Mouse (Mus musculus): ENCODE data around the gene Ddc. TPM values are rescaled to one million over a fixed set of nuclear protein-coding genes. Genes with fewer than 3 reads are reported as not detected.

Ddc gene
- total and polyA plus RNA-seq, 3 experiments, result 0.17 to 0.33 TPM; not detected in 1

GRCm38 (mm10) chr11:11768057-11768456 lies 129.9 kb downstream of the Ddc start:
- H3K79me2 ChIP-seq (replicated peaks; ENCODE audit: control insufficient read depth, extremely low read depth, insufficient read depth, poor library complexity, severe bottlenecking), result peaks cover 12% of the 10 kb centered on the region
- H3K27me3 ChIP-seq (replicated peaks), result no peaks in the 10 kb centered on the region
- H3K4me1 ChIP-seq (ENCODE audit: control insufficient read depth in 1 of 2, insufficient read depth in 2 of 2), result peaks cover 38 to 93% of the 10 kb centered on the region in 2 experiments
- peaks cover 1% of the 10 kb centered on the region for H3K9me3 ChIP-seq (replicated peaks; ENCODE audit: low read length)
- no peak overlapping the region for H3K9ac ChIP-seq (ENCODE audit: insufficient read depth, low read depth)
- in situ Hi-C loops (cut with MboI; ENCODE audit: low pct_ligation_motif_present, low pct_unique_long_range_greater_than_20kb, low sequenced_read_pairs) (no loop called here), dilution Hi-C loops (cut with MboI; ENCODE audit: extremely low pct_ligation_motif_present, extremely low pct_unique_long_range_greater_than_20kb, low sequenced_read_pairs) (no loop called here)
- peaks cover 40 to 74% of the 10 kb centered on the region in 2 experiments for H3K36me3 ChIP-seq (replicated peaks in 1 of 2; ENCODE audit: control insufficient read depth in 1 of 2, insufficient read depth in 1 of 2, low read length in 1 of 2)
- no peak overlapping the region for H3K4me2 ChIP-seq (ENCODE audit: insufficient read depth, low read depth, poor library complexity, severe bottlenecking)
- TF ChIP-seq USF2 (conservative IDR thresholded peaks at IDR 0.05; ENCODE audit: low read depth, low read length) (no peak), EP300 (IDR thresholded peaks at IDR 0.05; ENCODE audit: low read length) (0 out of 2 replicates have a peak, but pooled peaks have one; percentile 25), MYC (IDR thresholded peaks at IDR 0.05; ENCODE audit: low read depth, low read length) (no peak), SMC3 (IDR thresholded peaks at IDR 0.05; ENCODE audit: low read depth, low read length) (no peak), E2F4 (IDR thresholded peaks at IDR 0.05; ENCODE audit: insufficient replicate concordance, low read depth, low read length) (no peak), RCOR1 (conservative IDR thresholded peaks at IDR 0.05; ENCODE audit: low read depth, low read length) (no peak), MAZ (IDR thresholded peaks at IDR 0.05; ENCODE audit: low read depth, low read length) (no peak), ELF1 (IDR thresholded peaks at IDR 0.05; ENCODE audit: low read depth, low read length) (peak; percentile 64), USF1 (IDR thresholded peaks at IDR 0.05; ENCODE audit: low read depth, low read length) (no peak)
- H3K4me3 ChIP-seq (replicated peaks in 1 of 3; ENCODE audit: low read depth in 2 of 3, low read length in 2 of 3, poor library complexity in 1 of 3), result no peak overlapping the region
- no peak for DNase-seq (ENCODE audit: extremely low read depth)
- peak overlapping the region; percentile 2; the same call in 1 of the 2 replicates for H3K27ac ChIP-seq (ENCODE audit: insufficient read depth, low read depth)

- H3K79me2 ChIP-seq (replicated peaks; ENCODE audit: control insufficient read depth, extremely low read depth, insufficient read depth, poor library complexity, severe bottlenecking), result peaks cover 12% of the 10 kb centered on the region
- H3K4me1 ChIP-seq (ENCODE audit: control insufficient read depth in 1 of 2, insufficient read depth in 2 of 2), result peaks cover 36 to 91% of the 10 kb centered on the region in 2 experiments
- H3K4me3 ChIP-seq (replicated peaks in 1 of 3; ENCODE audit: low read depth in 2 of 3, low read length in 2 of 3, poor library complexity in 1 of 3), result no peak overlapping the region
- dilution Hi-C loops (cut with MboI; ENCODE audit: extremely low pct_ligation_motif_present, extremely low pct_unique_long_range_greater_than_20kb, low sequenced_read_pairs), result no loop called here
- no peak for TF ChIP-seq MAX (IDR thresholded peaks at IDR 0.05; ENCODE audit: low read length)
- TF ChIP-seq SMC3 (IDR thresholded peaks at IDR 0.05; ENCODE audit: low read depth, low read length), result no peak
- TF ChIP-seq USF2 (conservative IDR thresholded peaks at IDR 0.05; ENCODE audit: low read depth, low read length), result no peak
- no peak for TF ChIP-seq CHD1 (IDR thresholded peaks at IDR 0.05; ENCODE audit: low read depth, low read length)
- no peak for TF ChIP-seq ELF1 (IDR thresholded peaks at IDR 0.05; ENCODE audit: low read depth, low read length)
- TF ChIP-seq RCOR1 (conservative IDR thresholded peaks at IDR 0.05; ENCODE audit: low read depth, low read length), result no peak
- TF ChIP-seq JUN (IDR thresholded peaks at IDR 0.05; ENCODE audit: insufficient read depth, low read depth, low read length), result no peak
- TF ChIP-seq NRF1 (IDR thresholded peaks at IDR 0.05; ENCODE audit: low read depth, low read length), result no peak
- no peak for TF ChIP-seq TCF12 (IDR thresholded peaks at IDR 0.05; ENCODE audit: low read depth, low read length)
- TF ChIP-seq ZKSCAN1 (IDR thresholded peaks at IDR 0.05; ENCODE audit: borderline replicate concordance, low read depth, low read length), result no peak
- no peak for TF ChIP-seq ZNF384 (IDR thresholded peaks at IDR 0.05; ENCODE audit: low read depth, low read length)
- no peak for TF ChIP-seq UBTF (IDR thresholded peaks at IDR 0.05; ENCODE audit: low read depth, low read length)
- no peak for TF ChIP-seq NELFE (IDR thresholded peaks at IDR 0.05; ENCODE audit: low read depth, low read length)
- TF ChIP-seq CTCF (conservative IDR thresholded peaks at IDR 0.05 in 1 of 2, IDR thresholded peaks at IDR 0.05 in 1 of 2; ENCODE audit: low read depth in 2 of 2, low read length in 2 of 2), result no peak
- no peak for TF ChIP-seq ZMIZ1 (IDR thresholded peaks at IDR 0.05; ENCODE audit: low read depth, low read length)
- TF ChIP-seq GABPA (IDR thresholded peaks at IDR 0.05; ENCODE audit: insufficient replicate concordance, low read depth, low read length), result no peak
- H3K36me3 ChIP-seq (replicated peaks in 1 of 2; ENCODE audit: control insufficient read depth in 1 of 2, insufficient read depth in 1 of 2, low read length in 1 of 2), result peaks cover 42 to 73% of the 10 kb centered on the region in 2 experiments
- H3K27ac ChIP-seq (ENCODE audit: insufficient read depth, low read depth), result peak overlapping the region; percentile 71
- no peaks in the 10 kb centered on the region for H3K27me3 ChIP-seq (replicated peaks)
- H3K9ac ChIP-seq (ENCODE audit: insufficient read depth, low read depth), result no peak overlapping the region
- H3K9me3 ChIP-seq (replicated peaks; ENCODE audit: low read length), result peaks cover 1% of the 10 kb centered on the region
- H3K4me2 ChIP-seq (ENCODE audit: insufficient read depth, low read depth, poor library complexity, severe bottlenecking), result no peak overlapping the region
- DNase-seq (ENCODE audit: extremely low read depth), result no peak
- in situ Hi-C loops (cut with MboI; ENCODE audit: low pct_ligation_motif_present, low pct_unique_long_range_greater_than_20kb, low sequenced_read_pairs), result no loop called here
Observed at GRCm38 (mm10) chr11:11766736-11767135, 131.2 kb downstream of the Ddc start.

Measured in CH12.LX (cell line).